Mouse (Mus musculus) ovary, postnatal 36 days (tissue): ENCODE data around the gene 9130023H24Rik.

Experiments
- DNase-seq: peaks from one replicate; pipeline ENCODE4 v3.0.0; 2022; ENCODE audit warnings: low spot score, mixed read lengths

9130023H24Rik gene

GRCm38 (mm10) chr7:128237927-128238778 lies at the start of gene 9130023H24Rik:
9130023H24Rik (minus strand) TSS chr7:128238031.
- peak; percentile 100 for DNase-seq

GRCm38 (mm10) chr7:128285060-128285459 lies 47.2 kb upstream of the 9130023H24Rik start:
- no peak for DNase-seq

- no peak for DNase-seq
Observed at GRCm38 (mm10) chr7:128284047-128284446, 46.2 kb upstream of the 9130023H24Rik start.

GRCm38 (mm10) chr7:128282532-128283244 lies 44.9 kb upstream of the 9130023H24Rik start:
- DNase-seq = no peak

- DNase-seq = no peak
Observed at GRCm38 (mm10) chr7:128281765-128282164, 43.9 kb upstream of the 9130023H24Rik start.

GRCm38 (mm10) chr7:128279750-128280149 lies 41.9 kb upstream of the 9130023H24Rik start:
- no peak for DNase-seq

GRCm38 (mm10) chr7:128276051-128276450 lies 38.2 kb upstream of the 9130023H24Rik start:
- no peak for DNase-seq

- DNase-seq = no peak
Observed at GRCm38 (mm10) chr7:128271496-128271895, 33.7 kb upstream of the 9130023H24Rik start.

- DNase-seq = no peak
Observed at GRCm38 (mm10) chr7:128270431-128270850, 32.6 kb upstream of the 9130023H24Rik start.

GRCm38 (mm10) chr7:128267813-128268212 lies 30.0 kb upstream of the 9130023H24Rik start:
- DNase-seq = no peak

- no peak for DNase-seq
Observed at GRCm38 (mm10) chr7:128267391-128267790, 29.6 kb upstream of the 9130023H24Rik start.

- no peak for DNase-seq
Observed at GRCm38 (mm10) chr7:128266056-128266455, 28.2 kb upstream of the 9130023H24Rik start.

- no peak for DNase-seq
Observed at GRCm38 (mm10) chr7:128265411-128265810, 27.6 kb upstream of the 9130023H24Rik start, which contains the start of gene Slc5a2. Slc5a2 (plus strand) TSS chr7:128265657.

GRCm38 (mm10) chr7:128256783-128257334 lies 19.0 kb upstream of the 9130023H24Rik start:
- peak; percentile 82 for DNase-seq

- no peak for DNase-seq
Observed at GRCm38 (mm10) chr7:128255757-128256156, 17.9 kb upstream of the 9130023H24Rik start.

GRCm38 (mm10) chr7:128254978-128255377 lies 17.1 kb upstream of the 9130023H24Rik start:
- no peak for DNase-seq

- DNase-seq = peak; percentile 52
Observed at GRCm38 (mm10) chr7:128252609-128253008, 14.8 kb upstream of the 9130023H24Rik start.

- no peak for DNase-seq
Observed at GRCm38 (mm10) chr7:128251946-128252345, 14.1 kb upstream of the 9130023H24Rik start.

- DNase-seq = no peak
Observed at GRCm38 (mm10) chr7:128249998-128250397, 12.2 kb upstream of the 9130023H24Rik start.

GRCm38 (mm10) chr7:128248081-128249042 lies 10.5 kb upstream of the 9130023H24Rik start:
- no peak for DNase-seq

GRCm38 (mm10) chr7:128247443-128247842 lies 9.6 kb upstream of the 9130023H24Rik start:
- peak; percentile 81 for DNase-seq
